Mouse (Mus musculus) MEL (cell line): ENCODE results near the gene Hmga1. TPM values are rescaled to one million over a fixed set of nuclear protein-coding genes. Genes with fewer than 3 reads are reported as not detected.

ENCODE experiments used
- DNase-seq: peaks from one replicate; pipeline ENCODE4 v3.0.0; 2011; ENCODE audit warnings: low read depth, low spot score
- H3K27ac ChIP-seq: 2 replicates; pipeline ENCODE4 v1.5.1; 2012; ENCODE audit warnings: low read depth, mild to moderate bottlenecking, control low read depth, low read length, moderate library complexity; ENCODE audit not compliant: control insufficient read depth
- H3K27me3 ChIP-seq, 2 experiments: fragments of 150-350 bp in 1 of 2; sonication (generic) in 1 of 2; 2 replicates each; pipeline ENCODE4 v1.6.1; 2012; ENCODE audit warnings: low read length in 2 of 2, mild to moderate bottlenecking in 2 of 2, improper control_type of control experiment in 1 of 2, moderate library complexity in 1 of 2; ENCODE audit not compliant: insufficient read depth in 2 of 2, control insufficient read depth in 1 of 2
- H3K36me3 ChIP-seq, 2 experiments: 2 replicates each; pipeline ENCODE4 v1.6.1; 2012 to 2014; ENCODE audit warnings: low read length in 2 of 2, improper control_type of control experiment in 1 of 2, inconsistent platforms in 1 of 2, mild to moderate bottlenecking in 1 of 2; ENCODE audit not compliant: insufficient read depth in 2 of 2, control insufficient read depth in 1 of 2
- H3K4me1 ChIP-seq, 2 experiments: fragments of 150-350 bp in 1 of 2; sonication (generic) in 1 of 2; 2 replicates each; pipeline ENCODE4 v1.6.1; 2012; ENCODE audit warnings: low read length in 2 of 2, improper control_type of control experiment in 1 of 2, mild to moderate bottlenecking in 1 of 2; ENCODE audit not compliant: insufficient read depth in 2 of 2, control insufficient read depth in 1 of 2
- H3K4me3 ChIP-seq, 2 experiments: fragments of 150-350 bp in 1 of 2; sonication (generic) in 1 of 2; 2 replicates each; pipeline ENCODE4 v1.5.1; 2012; ENCODE audit warnings: low read depth in 2 of 2, low read length in 2 of 2, mild to moderate bottlenecking in 2 of 2, moderate library complexity in 2 of 2, control low read depth in 1 of 2, improper control_type of control experiment in 1 of 2; ENCODE audit not compliant: control insufficient read depth in 1 of 2, insufficient read depth in 1 of 2
- H3K79me2 ChIP-seq: 2 replicates; pipeline ENCODE4 v1.6.1; 2012; ENCODE audit warnings: mild to moderate bottlenecking, low read length, moderate library complexity; ENCODE audit not compliant: control insufficient read depth, poor library complexity, insufficient read depth
- H3K9ac ChIP-seq: 2 replicates; pipeline ENCODE4 v1.6.1; 2012; ENCODE audit warnings: low read depth, mild to moderate bottlenecking, control low read depth, low read length, moderate library complexity; ENCODE audit not compliant: control insufficient read depth, poor library complexity, severe bottlenecking
- H3K9me3 ChIP-seq: fragments of 150-350 bp; sonication (generic); replicated peaks from 2 replicates; pipeline ENCODE4 v1.6.1; 2012; ENCODE audit warnings: mild to moderate bottlenecking, low read length, improper control_type of control experiment, moderate library complexity; ENCODE audit not compliant: insufficient read depth
- BHLHE40 ChIP-seq: IDR thresholded peaks from 2 replicates; pipeline ENCODE4 v1.6.1; 2012; ENCODE audit warnings: low read depth, mild to moderate bottlenecking, inconsistent platforms, low read length, improper control_type of control experiment, borderline replicate concordance
- CHD1 ChIP-seq: IDR thresholded peaks from 2 replicates; pipeline ENCODE4 v1.6.1; 2012; ENCODE audit warnings: low read depth, mild to moderate bottlenecking, inconsistent platforms, low read length, improper control_type of control experiment
- CHD2 ChIP-seq: IDR thresholded peaks from 2 replicates; pipeline ENCODE4 v1.6.1; 2011; ENCODE audit warnings: low read length, improper control_type of control experiment
- E2F4 ChIP-seq: IDR thresholded peaks from 2 replicates; pipeline ENCODE4 v1.6.1; 2011; ENCODE audit warnings: low read depth, low read length, improper control_type of control experiment, borderline replicate concordance
- ELF1 ChIP-seq: IDR thresholded peaks from 2 replicates; pipeline ENCODE4 v1.6.1; 2014; ENCODE audit warnings: low read depth, mild to moderate bottlenecking, inconsistent platforms, low read length, improper control_type of control experiment, moderate library complexity
- EP300 ChIP-seq, 2 experiments: IDR thresholded peaks; 2 replicates each; pipeline ENCODE4 v1.6.1; 2011; ENCODE audit warnings: improper control_type of control experiment in 2 of 2, low read length in 2 of 2, low read depth in 1 of 2, mild to moderate bottlenecking in 1 of 2
- ETS1 ChIP-seq: IDR thresholded peaks from 2 replicates; pipeline ENCODE4 v1.6.1; 2012; ENCODE audit warnings: low read depth, mild to moderate bottlenecking, inconsistent platforms, low read length, improper control_type of control experiment, moderate library complexity
- GABPA ChIP-seq: IDR thresholded peaks from 2 replicates; pipeline ENCODE4 v1.6.1; 2012; ENCODE audit warnings: low read depth, mild to moderate bottlenecking, inconsistent platforms, low read length, improper control_type of control experiment, moderate library complexity
- GATA1 ChIP-seq: IDR thresholded peaks from 2 replicates; pipeline ENCODE4 v1.6.1; 2011; ENCODE audit warnings: low read depth, low read length, improper control_type of control experiment
- HCFC1 ChIP-seq: IDR thresholded peaks from 2 replicates; pipeline ENCODE4 v1.6.1; 2012; ENCODE audit warnings: low read depth, mild to moderate bottlenecking, inconsistent platforms, low read length, improper control_type of control experiment, moderate library complexity
- JUND ChIP-seq: IDR thresholded peaks from 2 replicates; pipeline ENCODE4 v1.6.1; 2011; ENCODE audit warnings: low read depth, mild to moderate bottlenecking, improper control_type of control experiment, low read length
- KAT2A ChIP-seq: conservative IDR thresholded peaks from 2 replicates; pipeline ENCODE4 v1.6.1; 2012; ENCODE audit warnings: low read depth, low read length, improper control_type of control experiment, inconsistent platforms
- MAFK ChIP-seq: IDR thresholded peaks from 2 replicates; pipeline ENCODE4 v1.6.1; 2011; ENCODE audit warnings: low read depth, mild to moderate bottlenecking, low read length, improper control_type of control experiment, borderline replicate concordance
- MAX ChIP-seq: IDR thresholded peaks from 2 replicates; pipeline ENCODE4 v1.6.1; 2011; ENCODE audit warnings: low read length, improper control_type of control experiment
- MAZ ChIP-seq: IDR thresholded peaks from 2 replicates; pipeline ENCODE4 v1.6.1; 2012; ENCODE audit warnings: low read depth, mild to moderate bottlenecking, inconsistent platforms, low read length, improper control_type of control experiment
- MEF2A ChIP-seq: IDR thresholded peaks from 2 replicates; pipeline ENCODE4 v1.6.1; 2014; ENCODE audit warnings: low read depth, mild to moderate bottlenecking, inconsistent platforms, low read length, improper control_type of control experiment; ENCODE audit not compliant: poor library complexity, insufficient replicate concordance, severe bottlenecking; ENCODE audit errors: extremely low read depth
- MXI1 ChIP-seq: IDR thresholded peaks from 2 replicates; pipeline ENCODE4 v1.6.1; 2011; ENCODE audit warnings: mild to moderate bottlenecking, low read depth, low read length, improper control_type of control experiment
- MYB ChIP-seq: IDR thresholded peaks from 2 replicates; pipeline ENCODE4 v1.6.1; 2011; ENCODE audit warnings: mild to moderate bottlenecking, low read depth, low read length, improper control_type of control experiment
- POLR2A ChIP-seq, 2 experiments: IDR thresholded peaks; 2 replicates each; pipeline ENCODE4 v1.6.1; 2011 to 2012; ENCODE audit warnings: low read length in 2 of 2, mild to moderate bottlenecking in 2 of 2, control low read depth in 1 of 2, improper control_type of control experiment in 1 of 2, low read depth in 1 of 2, moderate library complexity in 1 of 2; ENCODE audit not compliant: control insufficient read depth in 1 of 2, insufficient read depth in 1 of 2, poor library complexity in 1 of 2
- POLR2AphosphoS2 ChIP-seq: IDR thresholded peaks from 2 replicates; pipeline ENCODE4 v1.6.1; 2011; ENCODE audit warnings: low read length, improper control_type of control experiment
- POLR2AphosphoS5 ChIP-seq: IDR thresholded peaks from 2 replicates; pipeline ENCODE4 v1.6.1; 2012; ENCODE audit warnings: low read depth, borderline replicate concordance, mild to moderate bottlenecking, inconsistent platforms, low read length, moderate library complexity, mixed read lengths
- RAD21 ChIP-seq: IDR thresholded peaks from 2 replicates; pipeline ENCODE4 v1.6.1; 2011; ENCODE audit warnings: mild to moderate bottlenecking, low read depth, low read length, improper control_type of control experiment
- RCOR1 ChIP-seq: IDR thresholded peaks from 2 replicates; pipeline ENCODE4 v1.6.1; 2012; ENCODE audit warnings: low read depth, mild to moderate bottlenecking, inconsistent platforms, low read length, improper control_type of control experiment
- SIN3A ChIP-seq: IDR thresholded peaks from 2 replicates; pipeline ENCODE4 v1.6.1; 2012; ENCODE audit warnings: low read length, improper control_type of control experiment, inconsistent platforms
- SMC3 ChIP-seq: IDR thresholded peaks from 2 replicates; pipeline ENCODE4 v1.6.1; 2011; ENCODE audit warnings: low read depth, low read length, improper control_type of control experiment
- TAL1 ChIP-seq: IDR thresholded peaks from 2 replicates; pipeline ENCODE4 v1.6.1; 2012; ENCODE audit warnings: mild to moderate bottlenecking, inconsistent platforms, low read length, moderate library complexity, mixed read lengths
- TCF12 ChIP-seq: IDR thresholded peaks from 2 replicates; pipeline ENCODE4 v1.6.1; 2014; ENCODE audit warnings: low read depth, mild to moderate bottlenecking, inconsistent platforms, low read length, improper control_type of control experiment, moderate library complexity
- UBTF ChIP-seq: IDR thresholded peaks from 2 replicates; pipeline ENCODE4 v1.6.1; 2012; ENCODE audit warnings: low read depth, mild to moderate bottlenecking, inconsistent platforms, low read length, improper control_type of control experiment, moderate library complexity, borderline replicate concordance; ENCODE audit not compliant: insufficient read depth
- USF2 ChIP-seq, 2 experiments: IDR thresholded peaks; 2 replicates each; pipeline ENCODE4 v1.6.1; 2011 to 2012; ENCODE audit warnings: improper control_type of control experiment in 2 of 2, low read length in 2 of 2, borderline replicate concordance in 1 of 2, inconsistent platforms in 1 of 2, low read depth in 1 of 2, mild to moderate bottlenecking in 1 of 2; ENCODE audit not compliant: insufficient read depth in 1 of 2
- ZC3H11A ChIP-seq: IDR thresholded peaks from 2 replicates; pipeline ENCODE4 v1.6.1; 2012; ENCODE audit warnings: low read depth, mild to moderate bottlenecking, inconsistent platforms, low read length, improper control_type of control experiment
- ZKSCAN1 ChIP-seq: IDR thresholded peaks from 2 replicates; pipeline ENCODE4 v1.6.1; 2012; ENCODE audit warnings: low read depth, mild to moderate bottlenecking, inconsistent platforms, low read length, improper control_type of control experiment, moderate library complexity
- ZMIZ1 ChIP-seq: IDR thresholded peaks from 2 replicates; pipeline ENCODE4 v1.6.1; 2012; ENCODE audit warnings: low read depth, mild to moderate bottlenecking, inconsistent platforms, low read length, improper control_type of control experiment, moderate library complexity
- ZNF384 ChIP-seq: IDR thresholded peaks from 2 replicates; pipeline ENCODE4 v1.6.1; 2012; ENCODE audit warnings: low read depth, mild to moderate bottlenecking, inconsistent platforms, low read length, improper control_type of control experiment
- polyA plus RNA-seq, 2 experiments: library from polyadenylated mRNA; stranded (reverse) in 1 of 2; unstranded in 1 of 2; fragments of >175 nt in 1 of 2; fragments of >200 nt in 1 of 2; gene quantifications; 2 replicates each; pipeline versions ENCODE4 v1.2.1 to v1.2.4; 2012; ENCODE audit warnings: low replicate concordance in 2 of 2, low read depth in 1 of 2; ENCODE audit not compliant: insufficient read length in 2 of 2, insufficient read depth in 1 of 2, missing spikeins in 1 of 2
- total RNA-seq: library from RNA; depleted of rRNA; stranded (reverse); fragments of 300-350 nt; gene quantifications from 2 replicates; pipeline ENCODE4 v1.2.3, GENCODE M21; 2012

Gene Hmga1
- total and polyA plus RNA-seq, 3 experiments, result 96.0 to 112 TPM; not detected in 1

GRCm38 (mm10) chr17:27610679-27611518 lies 54.6 kb downstream of the Hmga1 start:
- Histone ChIP-seq H3K9me3 (no peaks in the 10 kb centered on the region), H3K27me3 (no peaks in the 10 kb centered on the region), H3K4me3 (no peak overlapping the region), H3K36me3 (peaks cover 0 to 17% of the 10 kb centered on the region in 2 experiments), H3K9ac (no peak overlapping the region), H3K79me2 (peaks cover 84% of the 10 kb centered on the region), H3K27ac (peak overlapping the region; percentile 14; the same call in 1 of the 2 replicates), H3K4me1 (peaks cover 11 to 27% of the 10 kb centered on the region in 2 experiments)
- TF ChIP-seq EP300 (IDR thresholded peaks at IDR 0.05; ENCODE audit: low read depth in 1 of 2, low read length in 2 of 2) (peak; percentile 58 to 63), ZNF384 (no peak), ELF1 (no peak), TCF12 (peak; percentile 60), MAZ (no peak), SMC3 (no peak), MEF2A (no peak), RCOR1 (peak; percentile 84), BHLHE40 (no peak; the same call in 1 of the 2 replicates), MYB (no peak), GATA1 (peak; percentile 70), SIN3A (peak; percentile 75), HCFC1 (no peak), TAL1 (peak; percentile 45), CHD2 (no peak), UBTF (no peak), CHD1 (no peak), MAX (peak; percentile 19; the same call in 1 of the 2 replicates), ETS1 (peak; percentile 33), POLR2AphosphoS2 (no peak), POLR2A (IDR thresholded peaks at IDR 0.05; ENCODE audit: control insufficient read depth in 1 of 2, insufficient read depth in 1 of 2, low read depth in 1 of 2, low read length in 2 of 2, poor library complexity in 1 of 2) (no peak), GABPA (no peak), ZMIZ1 (no peak), KAT2A (no peak), E2F4 (no peak), RAD21 (no peak), POLR2AphosphoS5 (no peak), ZC3H11A (no peak), MXI1 (peak; percentile 61; the same call in 1 of the 2 replicates), JUND (0 out of 2 replicates have a peak, but pooled peaks have one; percentile 27), ZKSCAN1 (no peak), MAFK (no peak), USF2 (IDR thresholded peaks at IDR 0.05; ENCODE audit: borderline replicate concordance in 1 of 2, insufficient read depth in 1 of 2, low read depth in 1 of 2, low read length in 2 of 2) (no peak)
- DNase-seq, result peak; percentile 39
